Mouse (Mus musculus) gastrocnemius, postnatal 36 days (tissue): ENCODE results near the gene Shb. TPM values are rescaled to one million over a fixed set of nuclear protein-coding genes. Genes with fewer than 3 reads are reported as not detected.

Source experiments
- microRNA-seq, 2 experiments: library from miRNA; unstranded; fragments of <30 nt; microRNA quantifications; one replicate each; pipeline ENCODE4 v1.2.0; 2021
- total RNA-seq, 2 experiments: library from RNA; stranded (reverse); gene quantifications; 2 replicates each; pipeline ENCODE4 v1.2.3; 2021

Shb gene
- total RNA-seq, 2 experiments from 2014 or later: 6.3 to 6.7 TPM

Small RNA genes lying within 50 kb of the gene (microRNA-seq; reads per million reads assigned to microRNA genes)
- 0 reads per million in 2 experiments for gene Gm22518
- 0 reads per million in 2 experiments for gene Gm25692

Other genes with a start within 250 kb of the Shb start
- gene Trmt10b, start 235.3 kb downstream of the Shb start, total RNA-seq: 1 to 10 TPM; 4.0 to 5.4 TPM
- 1 to 10 TPM; 8.8 to 9.0 TPM for gene Dcaf10, start 190.4 kb downstream of the Shb start, total RNA-seq
- 10 to 100 TPM in 1 of 2 experiments, 1 to 10 TPM in 1; 7.4 to 10.3 TPM for gene Exosc3, start 189.7 kb downstream of the Shb start, total RNA-seq
- gene Slc25a51, start 123.7 kb downstream of the Shb start, total RNA-seq: 10 to 100 TPM; 80.1 to 89.9 TPM